Mouse (Mus musculus): Measurements from ENCODE around the gene Mx1.

Mx1 gene

DNA sequence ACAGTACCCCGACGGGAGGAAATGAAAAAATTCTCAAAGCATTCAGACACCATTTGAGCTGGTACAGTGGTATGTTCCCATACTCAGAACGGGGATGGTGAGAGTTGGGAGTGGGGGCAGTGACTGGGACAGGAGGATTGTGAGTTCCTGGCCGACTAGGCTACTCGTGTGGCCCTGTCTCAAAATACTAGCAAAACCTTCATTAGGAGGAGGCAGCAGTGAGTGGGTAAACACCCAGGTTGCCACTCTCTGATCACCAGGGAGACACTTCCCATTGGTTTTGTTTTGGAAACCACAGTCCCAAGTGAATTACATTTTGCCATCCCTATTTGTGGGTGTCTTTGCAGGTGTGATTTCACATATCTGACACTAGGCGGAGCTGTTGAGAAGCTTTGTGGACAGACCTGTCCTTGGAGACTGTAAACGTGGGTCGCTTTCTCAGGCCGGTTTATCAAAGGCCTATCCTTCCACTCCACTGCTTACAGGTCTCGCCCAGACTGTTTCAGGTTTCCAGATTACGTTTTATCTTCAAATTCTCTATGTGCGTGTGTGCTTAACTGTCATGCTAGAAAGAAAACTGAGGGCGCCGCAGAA is 18.9 kb downstream of the Mx1 start:
- DNase-seq (ENCODE audit: low read depth): peak; percentile 68

DNA sequence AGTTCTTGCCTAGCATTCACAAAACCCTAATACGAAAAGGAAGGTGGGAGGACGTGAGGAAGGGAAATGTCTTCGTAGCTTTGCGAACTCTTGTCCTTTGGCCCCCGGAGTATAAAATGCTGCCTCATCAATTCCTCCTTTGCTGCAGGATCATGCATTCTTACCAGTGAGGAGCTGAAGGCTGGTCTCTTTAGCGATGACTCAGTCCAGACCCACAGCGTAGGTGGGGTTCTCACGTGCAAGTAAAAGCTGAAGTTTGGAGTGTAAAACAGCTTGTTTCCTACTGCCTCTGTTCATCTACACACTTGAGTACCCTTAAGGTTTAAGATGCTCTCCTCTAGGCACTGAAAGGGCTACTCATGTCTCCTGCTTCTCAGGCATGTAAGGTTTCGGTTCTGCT is 20.7 kb downstream of the Mx1 start:
- no peak for DNase-seq (ENCODE audit: low read depth)

DNA sequence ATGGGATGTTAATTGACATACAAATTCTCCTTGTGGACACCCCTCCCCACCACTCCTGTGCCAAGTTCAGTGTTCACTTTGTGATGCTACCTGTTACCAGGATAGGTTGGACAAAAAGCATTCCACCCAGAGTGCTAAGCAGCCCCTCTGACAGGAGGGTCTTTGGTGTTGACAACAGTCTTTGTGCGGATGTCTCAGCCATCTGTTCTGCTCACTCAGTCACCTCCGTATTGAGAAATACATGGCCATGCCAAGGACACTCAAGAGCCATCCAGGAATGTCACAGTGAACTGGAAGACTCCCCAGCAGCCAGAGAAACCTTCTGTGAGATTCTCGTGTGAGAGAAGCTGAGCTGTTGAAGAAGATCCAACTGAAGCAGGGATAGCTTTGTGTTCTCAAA is 24.5 kb downstream of the Mx1 start:
- DNase-seq (ENCODE audit: low read depth): no peak

DNA sequence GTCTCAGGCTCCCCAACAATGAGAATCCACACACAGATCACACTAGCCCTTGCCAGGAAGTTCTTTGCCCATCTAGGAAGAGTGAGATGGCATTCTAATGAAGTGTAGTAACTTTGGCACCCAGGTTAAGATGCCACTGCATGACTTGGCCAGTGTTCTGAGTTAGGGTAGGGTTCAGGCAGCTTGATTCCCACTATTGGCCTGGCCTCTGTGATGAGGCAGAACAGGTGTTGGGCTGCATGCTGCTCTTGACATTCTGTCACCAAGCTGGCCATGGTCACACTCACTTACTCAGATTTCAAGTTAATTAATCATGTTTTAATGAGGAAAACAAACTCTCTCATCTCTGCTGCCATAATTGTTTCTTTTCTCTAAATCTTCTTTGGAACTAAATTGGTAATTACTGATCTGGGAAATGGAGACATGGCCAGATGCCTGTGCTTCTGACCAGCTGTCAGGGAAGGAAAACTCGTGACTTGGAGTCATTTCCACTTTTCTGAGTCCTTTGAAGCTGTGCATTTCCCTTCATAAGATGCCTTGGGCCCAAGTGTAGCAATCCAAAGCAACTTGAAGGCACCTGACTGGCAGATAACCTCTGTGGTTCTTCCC is 25.2 kb downstream of the Mx1 start:
- no peak for DNase-seq (ENCODE audit: low read depth)

DNA sequence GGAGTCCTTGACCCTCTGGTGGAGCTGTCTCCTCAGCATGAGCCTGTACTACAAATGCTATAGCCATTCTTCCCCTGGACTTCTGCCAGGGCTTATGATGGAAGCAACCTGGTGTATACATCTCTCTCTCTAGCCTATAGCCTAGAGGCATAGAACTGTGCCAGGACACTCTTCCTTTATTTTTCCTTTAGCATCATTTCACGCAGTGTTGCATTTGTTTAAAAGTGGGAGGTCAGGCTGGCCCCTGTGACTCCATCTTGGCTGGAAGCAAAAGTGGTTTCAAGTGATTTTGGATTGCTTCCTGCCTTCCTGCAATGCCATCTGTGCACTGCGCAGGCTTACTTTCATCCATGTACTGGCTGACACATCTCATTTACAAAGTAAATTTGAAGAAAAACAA is 28.5 kb downstream of the Mx1 start:
- no peak for DNase-seq (ENCODE audit: low read depth)

DNA sequence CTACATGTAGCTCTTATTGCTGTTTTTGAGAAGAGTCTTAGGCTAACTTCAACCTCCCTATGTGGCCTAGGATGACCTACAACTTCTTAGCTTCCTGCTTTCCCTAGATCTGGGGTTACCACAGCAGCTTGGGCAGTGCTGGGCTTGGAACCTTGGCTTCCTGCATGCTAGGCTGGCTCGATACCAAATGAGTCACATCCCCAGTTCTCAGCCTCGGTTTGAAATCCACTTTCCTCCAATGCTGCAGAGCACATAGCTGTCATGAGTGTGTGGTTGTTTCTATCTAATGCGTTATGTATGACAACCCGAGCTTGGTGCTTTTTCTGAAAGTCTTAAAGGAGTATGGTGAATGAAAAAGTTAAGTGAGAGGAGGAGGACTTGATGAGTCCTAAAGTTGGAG is 31.4 kb downstream of the Mx1 start:
- no peak for DNase-seq (ENCODE audit: low read depth)

DNA sequence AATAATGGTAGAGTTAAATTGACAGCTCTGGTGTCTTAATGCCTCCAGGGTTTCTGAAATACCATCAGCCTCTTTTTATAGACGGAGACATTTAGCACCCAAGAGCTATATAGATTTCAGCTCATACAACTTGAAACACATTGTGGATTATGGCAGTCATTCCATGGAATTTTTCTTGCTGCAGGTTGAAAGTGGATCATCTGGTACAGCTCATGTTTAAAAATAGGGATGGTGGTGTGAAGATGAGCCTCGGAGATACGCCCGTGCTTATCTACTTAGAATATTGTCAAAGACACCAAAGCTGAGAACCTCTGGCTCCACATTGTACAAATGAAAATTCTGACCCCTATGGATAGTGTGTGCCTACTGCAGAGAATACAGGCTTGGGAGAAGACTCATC is 32.6 kb downstream of the Mx1 start:
- DNase-seq (ENCODE audit: low read depth): no peak

DNA sequence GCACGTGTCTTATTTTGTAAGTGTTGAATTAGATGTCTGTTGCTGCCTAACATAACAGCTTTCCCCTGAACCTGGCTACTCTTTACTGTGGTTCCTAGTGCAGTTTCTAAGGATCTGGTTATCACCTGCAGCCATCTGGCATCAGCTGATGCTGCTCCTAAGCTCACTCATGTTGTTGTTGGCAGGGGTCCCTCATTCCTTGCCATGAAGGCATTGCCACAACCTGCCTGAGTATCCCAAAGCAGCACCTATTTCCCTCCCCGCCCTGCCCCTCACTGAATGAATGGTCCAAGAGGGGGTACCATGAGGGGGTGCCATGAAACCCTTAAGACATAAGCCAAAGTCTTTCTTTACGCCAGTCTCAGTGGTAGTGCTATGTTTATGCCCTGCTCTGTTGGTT is 34.7 kb downstream of the Mx1 start:
- no peak for DNase-seq (ENCODE audit: low read depth)

DNA sequence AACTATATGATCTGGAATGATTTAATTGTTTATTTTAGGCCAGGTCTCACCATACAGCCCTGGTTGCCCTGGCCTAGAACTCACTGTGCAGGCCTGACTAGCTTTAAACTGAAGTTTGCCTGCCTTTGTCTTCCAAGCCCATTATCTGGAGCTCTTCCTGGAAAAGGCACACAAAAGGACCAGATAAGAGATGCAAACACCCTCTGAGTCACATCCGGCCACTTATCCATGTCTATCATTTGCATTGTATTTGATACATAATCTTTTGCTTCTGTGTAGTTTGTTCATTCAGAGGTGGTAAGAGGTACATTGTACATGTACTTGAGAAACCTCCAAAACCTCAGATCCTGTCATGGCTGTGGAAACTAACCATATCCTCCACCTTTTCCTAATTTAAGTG is 39.1 kb downstream of the Mx1 start:
- DNase-seq (ENCODE audit: low read depth): no peak

DNA sequence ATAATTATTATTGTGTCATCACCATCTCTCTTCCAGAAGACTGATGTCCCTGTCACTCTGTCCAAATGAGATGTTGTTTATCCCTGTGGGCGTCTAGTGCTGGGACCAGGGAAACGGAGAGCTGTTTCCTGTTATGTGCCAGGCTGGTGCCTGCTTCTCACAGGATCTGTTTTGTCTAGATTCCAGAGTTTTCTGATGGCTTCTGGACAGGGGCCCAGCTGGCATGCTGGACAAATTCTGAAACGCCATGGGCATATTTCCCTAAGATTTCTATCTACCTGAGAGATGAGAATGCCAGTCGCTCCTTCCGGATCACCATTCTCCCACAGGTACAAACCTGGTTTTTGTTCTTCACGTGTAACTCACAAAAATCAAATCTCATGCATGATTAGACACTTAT is 41.0 kb downstream of the Mx1 start:
- DNase-seq (ENCODE audit: low read depth): no peak

DNA sequence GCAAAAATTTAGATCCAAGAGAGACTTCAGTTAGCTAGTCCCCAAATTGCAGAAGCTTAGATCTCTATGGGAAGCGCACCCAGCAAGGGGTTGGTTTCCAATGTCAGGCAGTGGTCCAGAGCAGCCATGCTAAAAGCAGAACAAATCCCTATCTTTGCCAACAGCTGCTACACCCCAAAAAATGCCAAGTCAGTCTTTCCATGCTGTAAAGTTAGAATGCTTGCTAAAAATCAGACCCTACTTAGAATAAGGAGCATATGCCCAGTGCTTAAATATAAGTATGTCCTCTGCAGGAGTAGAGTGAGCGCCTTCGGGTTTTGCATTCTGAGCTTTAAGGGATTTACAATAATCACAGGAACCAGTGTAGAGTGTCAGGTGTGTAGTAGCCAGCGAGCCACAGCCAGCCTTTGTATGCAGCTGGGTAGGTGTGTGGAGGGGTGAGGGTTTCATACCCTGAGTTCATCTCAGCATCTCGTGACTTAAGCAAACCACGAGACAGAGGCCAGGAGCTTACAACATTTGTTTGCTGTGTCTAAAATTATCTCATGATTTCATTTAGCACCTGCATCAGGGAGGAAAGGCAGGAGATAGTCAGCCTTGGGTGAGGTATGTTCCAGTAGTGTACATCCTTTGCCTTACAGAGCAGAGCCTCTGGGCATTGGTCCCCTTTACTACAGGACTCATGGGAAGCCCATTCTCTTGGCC is 43.8 kb downstream of the Mx1 start:
- no peak for DNase-seq (ENCODE audit: low read depth)

DNA sequence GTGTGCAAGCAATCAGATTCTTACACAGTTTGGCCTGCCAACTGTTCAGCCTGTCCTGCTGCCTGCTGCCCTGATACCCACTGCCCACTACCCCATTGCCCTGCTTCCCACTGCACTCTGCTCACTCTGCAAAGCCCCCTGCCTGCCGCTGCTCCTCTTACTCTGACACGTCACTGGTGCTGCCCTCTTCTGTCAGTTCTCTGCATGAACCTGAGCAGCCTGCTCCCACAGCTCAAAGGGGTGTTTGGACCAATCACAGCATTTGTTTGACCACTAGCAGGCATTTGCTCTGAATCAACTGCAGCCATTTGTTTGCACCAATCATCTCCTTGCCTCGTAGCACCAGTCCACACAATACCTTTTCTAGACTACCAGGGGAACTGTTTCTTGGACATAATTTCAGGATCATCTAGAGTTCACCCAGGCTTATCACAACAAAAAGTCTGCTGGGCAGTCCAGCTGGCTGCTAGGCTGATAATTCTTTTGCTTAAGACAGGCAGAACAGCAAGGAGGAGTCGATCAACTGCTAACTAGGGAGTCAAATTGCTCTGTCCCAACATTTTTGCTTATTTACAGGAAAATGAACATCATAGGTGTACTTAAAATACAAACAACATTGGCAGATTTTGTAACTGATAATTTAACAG is 44.7 kb downstream of the Mx1 start:
- DNase-seq (ENCODE audit: low read depth): peak; percentile 3

DNA sequence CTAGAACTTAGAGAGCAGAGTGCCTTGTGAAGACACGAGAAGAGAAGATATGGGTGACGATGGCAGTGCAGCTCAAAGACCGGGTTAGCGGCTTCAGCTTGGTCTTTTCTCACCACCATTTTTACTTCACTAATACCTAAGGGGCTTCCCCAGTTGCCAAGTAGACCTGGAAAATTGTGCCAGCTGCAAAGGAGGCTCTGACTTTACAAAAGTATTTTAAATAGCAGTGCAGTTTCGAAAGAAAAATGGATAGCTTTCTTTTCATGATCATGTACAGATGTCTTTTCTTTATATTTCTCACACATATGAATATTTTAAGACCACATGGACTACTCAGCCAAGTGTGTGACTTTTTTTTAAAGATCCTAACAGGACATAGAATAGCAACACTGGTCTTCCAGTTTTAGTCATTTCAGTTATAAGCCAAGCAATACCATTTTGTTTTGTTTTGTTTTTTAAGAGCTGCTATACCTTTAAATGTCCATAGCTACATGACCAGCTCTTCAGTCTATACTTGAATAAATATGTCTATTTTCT is 57.2 kb downstream of the Mx1 start:
- DNase-seq (ENCODE audit: low read depth): no peak

DNA sequence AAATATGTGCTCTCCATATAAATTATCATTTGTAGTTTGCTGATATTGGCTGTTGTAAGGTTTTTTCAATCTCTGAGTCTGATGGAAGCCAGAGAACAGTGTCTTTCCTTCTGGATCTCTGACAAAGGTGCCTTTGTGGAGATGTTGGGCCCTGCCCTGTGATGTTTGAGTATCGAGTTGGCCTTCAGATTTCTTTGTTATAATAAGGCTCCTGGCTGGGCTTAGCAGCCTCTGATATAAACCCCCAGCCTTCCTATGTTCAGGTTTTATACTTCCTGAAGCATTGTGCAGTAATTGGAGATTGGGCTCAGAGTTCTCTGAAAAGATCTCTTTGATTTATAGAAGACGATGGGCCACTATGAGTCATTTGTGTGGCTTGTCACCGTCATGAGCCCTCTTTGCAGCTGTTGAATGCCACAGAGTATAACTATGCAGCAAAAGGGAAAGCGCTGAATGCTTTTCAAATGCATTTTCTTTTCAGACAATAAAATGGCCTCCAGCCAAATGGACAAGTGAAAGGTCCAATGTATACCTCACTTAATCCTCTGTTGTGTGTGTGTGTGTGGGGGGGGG is 60.4 kb downstream of the Mx1 start:
- no peak for DNase-seq (ENCODE audit: low read depth)

DNA sequence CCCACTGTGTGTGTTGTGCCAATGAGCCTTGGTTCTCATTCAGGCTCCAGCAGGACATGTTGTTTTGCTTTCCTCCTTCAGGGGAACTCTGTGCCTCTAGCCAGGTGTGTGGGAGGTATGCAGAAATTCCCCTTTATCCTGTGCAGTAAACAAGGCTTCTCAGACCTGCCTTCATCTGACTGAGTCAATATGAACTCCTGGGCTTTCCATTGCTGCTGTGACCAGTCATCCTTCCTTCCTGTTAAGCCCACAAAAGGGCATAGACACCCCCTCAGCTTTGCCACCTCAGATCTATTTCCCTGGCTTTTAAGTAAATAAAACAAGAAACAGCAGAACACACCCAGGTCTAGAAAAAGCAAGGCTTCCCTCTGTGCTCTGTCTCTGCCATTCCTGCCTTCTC is 61.0 kb downstream of the Mx1 start:
- DNase-seq (ENCODE audit: low read depth): no peak

DNA sequence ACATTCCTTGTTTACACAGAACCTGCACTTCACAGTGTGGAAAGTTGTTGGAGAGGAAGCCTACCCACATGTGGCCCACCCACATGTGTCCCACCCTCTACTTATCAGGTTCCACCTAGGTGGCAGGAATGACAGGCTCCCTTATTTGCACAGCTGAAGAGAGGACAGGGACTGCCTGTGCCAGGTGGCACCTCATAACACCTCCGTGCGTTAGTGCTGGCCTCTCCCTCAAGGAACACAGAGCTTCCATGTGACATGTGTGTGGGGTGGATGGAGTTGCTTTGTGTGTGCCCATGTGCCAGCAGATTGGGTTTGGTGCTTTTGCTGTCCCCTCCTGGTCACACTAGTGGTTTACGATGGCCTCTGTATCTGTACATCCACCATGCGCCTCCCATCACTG is 62.7 kb downstream of the Mx1 start:
- DNase-seq (ENCODE audit: low read depth): no peak

DNA sequence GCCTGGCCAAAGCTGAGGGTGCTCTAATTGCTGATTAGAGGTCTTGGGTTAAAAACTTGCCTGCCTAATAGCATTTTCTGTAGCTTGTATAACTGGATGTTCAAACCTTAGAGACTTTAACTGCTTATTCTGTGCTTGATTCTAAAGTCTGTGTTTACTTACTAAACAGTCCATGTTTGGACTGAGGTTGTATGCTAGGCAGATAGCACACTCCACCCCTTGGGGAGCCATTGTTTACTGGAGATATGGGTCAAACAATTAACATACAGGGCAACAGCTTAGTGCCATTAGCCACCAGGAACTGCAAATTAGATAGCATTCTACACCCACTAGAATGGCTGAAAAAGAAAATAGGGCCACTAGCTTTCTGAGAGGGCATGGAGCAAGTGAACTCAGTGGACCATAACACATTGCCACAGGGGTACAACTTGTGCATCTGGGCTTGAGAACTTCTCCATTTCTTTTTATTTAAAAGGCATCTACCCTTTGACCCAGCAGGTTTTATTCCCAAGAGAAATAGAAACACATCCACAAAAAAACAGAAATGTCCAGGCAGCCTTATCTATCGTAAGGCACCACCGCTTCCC is 64.7 kb downstream of the Mx1 start:
- no peak for DNase-seq (ENCODE audit: low read depth)
